Mouse (Mus musculus) hematopoietic multipotent progenitor cell, adult 10-12 weeks (in vitro differentiated cells): Measurements from ENCODE around the gene Map2. TPM values are rescaled to one million over a fixed set of nuclear protein-coding genes. Genes with fewer than 3 reads are reported as not detected.

Experiments
- polyA plus RNA-seq: library from polyadenylated mRNA; stranded (reverse); fragments of >175 nt; gene quantifications from 2 replicates; pipeline ENCODE4 v1.2.3, GENCODE M21; 2012; ENCODE audit warnings: low replicate concordance

Map2 gene
- 1.9 and 3.4 TPM in 2 replicates for polyA plus RNA-seq

GRCm38 (mm10) chr1:66175041-66175665 lies at the start of gene Map2:
Gene Map2, plus strand, starts transcription at chr1:66175273.

GRCm38 (mm10) chr1:66467821-66468703 lies 293.0 kb downstream of the Map2 start, which contains the start of gene Unc80:
Gene Unc80, plus strand, starts transcription at chr1:66468367.

Other genes with a start within 250 kb of the Map2 start
- not detected in 2 replicates for gene Crygf, start 248.8 kb upstream of the Map2 start, polyA plus RNA-seq